8 mouse cellular contexts compared by ENCODE assay signal in genomic region chr15:4056627-4057026, GRCm38 (mm10). TPM values are rescaled to one million over a fixed set of nuclear protein-coding genes. Genes with fewer than 3 reads are reported as not detected.
DNase-seq lines count a peak whose midpoint lies in the region; ATAC-seq lines count a peak whose summit lies in the region.

No protein-coding gene starts in this region.

- peaks cover 57% of the 10 kb centered on the region for H3K36me3 ChIP-seq in hindbrain, embryonic 13.5 days
- H3K36me3 ChIP-seq in hindbrain, embryonic 10.5 days, result peaks cover 47% of the 10 kb centered on the region
- H3K36me3 ChIP-seq in forebrain, embryonic 15.5 days, result peaks cover 24% of the 10 kb centered on the region

- H3K9ac ChIP-seq in hindbrain, embryonic 13.5 days, result no peak overlapping the region
- H3K9ac ChIP-seq in forebrain, embryonic 15.5 days (replicated peaks), result no peak overlapping the region

- no peak overlapping the region for H3K4me2 ChIP-seq in hindbrain, embryonic 13.5 days
- no peak overlapping the region for H3K4me2 ChIP-seq in forebrain, embryonic 15.5 days (replicated peaks)

- no peak for DNase-seq in hindbrain, embryonic 10.5 days (ENCODE audit: low spot score)
- DNase-seq in 416B (ENCODE audit: low read depth), result peak; percentile 13
- DNase-seq in R1 (ENCODE audit: low read depth, low spot score), result peak; percentile 31
- peak; percentile 41 for DNase-seq in lung, postnatal 36 days
- no peak for DNase-seq in testis, postnatal 14 days (ENCODE audit: low spot score)
- no peak for DNase-seq in urinary bladder, adult 2 months (ENCODE audit: low spot score)

- peak; percentile 85 for ATAC-seq in hindbrain, embryonic 13.5 days (ENCODE audit: low FRiP score)
- ATAC-seq in forebrain, embryonic 15.5 days (replicated peaks), result peak; percentile 88

- no peaks in the 10 kb centered on the region for H3K9me3 ChIP-seq in hindbrain, embryonic 13.5 days
- no peaks in the 10 kb centered on the region for H3K9me3 ChIP-seq in hindbrain, embryonic 10.5 days
- no peaks in the 10 kb centered on the region for H3K9me3 ChIP-seq in forebrain, embryonic 15.5 days

- H3K4me3 ChIP-seq in hindbrain, embryonic 13.5 days, result no peak overlapping the region
- H3K4me3 ChIP-seq in hindbrain, embryonic 10.5 days, result no peak overlapping the region
- H3K4me3 ChIP-seq in forebrain, embryonic 15.5 days, result no peak overlapping the region

- no peak overlapping the region for H3K27ac ChIP-seq in hindbrain, embryonic 13.5 days
- H3K27ac ChIP-seq in hindbrain, embryonic 10.5 days, result no peak overlapping the region
- H3K27ac ChIP-seq in forebrain, embryonic 15.5 days (replicated peaks), result no peak overlapping the region

- H3K4me1 ChIP-seq in hindbrain, embryonic 13.5 days (replicated peaks), result no peaks in the 10 kb centered on the region
- no peaks in the 10 kb centered on the region for H3K4me1 ChIP-seq in hindbrain, embryonic 10.5 days (replicated peaks)
- no peaks in the 10 kb centered on the region for H3K4me1 ChIP-seq in forebrain, embryonic 15.5 days

- 20% methylated on average over 5 of the region's 5 CpGs for WGBS in hindbrain, embryonic 13.5 days
- 25% methylated on average over 5 of the region's 5 CpGs for WGBS in hindbrain, embryonic 10.5 days
- 21% methylated on average over 5 of the region's 5 CpGs for WGBS in forebrain, embryonic 15.5 days

- H3K27me3 ChIP-seq in hindbrain, embryonic 13.5 days, result no peaks in the 10 kb centered on the region
- no peaks in the 10 kb centered on the region for H3K27me3 ChIP-seq in hindbrain, embryonic 10.5 days (ENCODE audit: insufficient read depth, poor library complexity, severe bottlenecking)
- H3K27me3 ChIP-seq in forebrain, embryonic 15.5 days, result no peaks in the 10 kb centered on the region

RNA-seq across cellular contexts. Expression of gene Oxct1, which starts 30.4 kb away (rescaled TPM):
- 256 and 258 TPM in 2 replicates for polyA plus RNA-seq in hindbrain, embryonic 13.5 days (2015; fragmentation: Nextera tagmentation; extraction: Ambion mirVana)
- 101 and 114 TPM in 2 replicates for polyA plus RNA-seq in hindbrain, embryonic 10.5 days (2016; fragmentation: Nextera tagmentation; extraction: Ambion mirVana)
- polyA plus RNA-seq in forebrain, embryonic 15.5 days (2015; fragmentation: Nextera tagmentation; extraction: Ambion mirVana), result 257 and 282 TPM in 2 replicates
- 83.8 and 126 TPM in 2 replicates for polyA plus RNA-seq in urinary bladder, adult 2 months (2012; rRNA removed)

Comparison
In these comparisons a context has a peak if more than half of its experiments do, and no peak if none do; other contexts are left out.
1. DNase-seq: peak in 416B (single experiment), R1 (single experiment) and lung, postnatal 36 days (single experiment); none in hindbrain, embryonic 10.5 days (single experiment), testis, postnatal 14 days (single experiment) and urinary bladder, adult 2 months (single experiment).